In the genomic region with DNA sequence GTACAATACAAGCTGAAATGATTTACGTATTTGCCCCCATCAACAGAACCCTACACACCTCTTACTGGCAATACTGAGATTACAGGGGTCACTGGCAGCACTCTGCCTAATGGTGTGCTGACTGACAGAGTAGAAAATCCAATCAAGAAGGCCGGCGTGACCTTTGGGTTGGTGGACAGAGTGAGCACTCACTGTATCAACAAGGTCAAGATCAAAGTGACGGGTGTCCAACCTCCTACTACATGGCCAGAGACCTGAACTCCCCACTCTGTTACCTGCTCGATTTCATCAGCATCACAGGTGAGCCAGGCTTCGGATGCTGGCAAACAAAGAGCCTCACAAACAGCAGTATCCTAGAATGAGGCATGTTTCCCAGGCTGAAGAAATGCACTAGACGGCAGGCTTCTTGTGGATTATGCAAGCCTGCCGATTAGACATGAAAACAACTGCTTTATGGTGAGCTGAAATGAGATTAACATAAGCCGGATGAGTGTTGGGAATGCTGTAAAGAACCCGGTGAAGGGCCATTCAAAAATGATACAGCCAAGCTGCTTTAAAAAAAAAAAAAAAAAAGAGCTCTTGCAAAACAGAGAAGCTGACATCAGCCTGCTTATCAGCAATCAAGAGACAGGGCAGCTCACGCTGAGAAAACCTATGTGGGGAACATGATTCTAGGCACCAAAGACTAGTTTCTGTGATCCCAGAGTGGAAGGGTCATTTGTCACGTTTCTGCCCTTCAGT, we compare ENCODE assay signal across 9 mouse cellular contexts.
DNase-seq lines count a peak whose midpoint lies in the region; ATAC-seq lines count a peak whose summit lies in the region.
"Had no signal": no experiment of that assay in that cellular context is flagged by ENCODE, and none has a peak within 500 bp of the region (broad histone marks: within the 10 kb centered on the region; RNA-seq: fewer than 3 reads in every experiment).

No protein-coding gene starts in this region.

- 31% methylated on average over 12 of the region's 12 CpGs for WGBS in lung, embryonic 15.5 days
- 40% methylated on average over 12 of the region's 12 CpGs for WGBS in embryonic facial prominence, embryonic 11.5 days
- WGBS in liver, embryonic 13.5 days (ENCODE audit: insufficient replicate concordance), result 50% methylated on average over 12 of the region's 12 CpGs

- no peak for DNase-seq in lung, postnatal 4 days
- DNase-seq in embryonic facial prominence, embryonic 11.5 days (ENCODE audit: low spot score), result no peak
- DNase-seq in liver, embryonic 13.5 days, result no peak
- DNase-seq in retina, embryonic 14.5 days (ENCODE audit: low spot score), result peak; percentile 55
- no peak for DNase-seq in gastrocnemius, adult 18-20 months (ENCODE audit: low spot score)
- no peak for DNase-seq in ovary, adult 18-20 months (ENCODE audit: low spot score)
- DNase-seq in thymus, adult 18-20 months, result no peak

- H3K4me3 ChIP-seq in lung, embryonic 15.5 days, result no peak overlapping the region
- H3K4me3 ChIP-seq in embryonic facial prominence, embryonic 11.5 days (ENCODE audit: low read depth, low read length), result no peak overlapping the region
- no peak overlapping the region for H3K4me3 ChIP-seq in liver, embryonic 13.5 days (replicated peaks)
- H3K4me3 ChIP-seq: limb, embryonic 13.5 days had no signal

- no peaks in the 10 kb centered on the region for H3K36me3 ChIP-seq in lung, embryonic 15.5 days
- H3K36me3 ChIP-seq in embryonic facial prominence, embryonic 11.5 days (replicated peaks; ENCODE audit: control insufficient read depth, insufficient read depth, low read depth, low read length), result no peaks in the 10 kb centered on the region
- no peaks in the 10 kb centered on the region for H3K36me3 ChIP-seq in liver, embryonic 13.5 days
- H3K36me3 ChIP-seq: limb, embryonic 13.5 days had no signal

- no peak overlapping the region for H3K4me2 ChIP-seq in lung, embryonic 15.5 days
- no peak overlapping the region for H3K4me2 ChIP-seq in embryonic facial prominence, embryonic 11.5 days (ENCODE audit: low read depth, low read length)
- no peak overlapping the region for H3K4me2 ChIP-seq in liver, embryonic 13.5 days
- H3K4me2 ChIP-seq: limb, embryonic 13.5 days had no signal

- peak; percentile 60; the same call in 1 of the 2 replicates for ATAC-seq in lung, embryonic 15.5 days (ENCODE audit: borderline replicate concordance, extremely low read depth, low FRiP score, low TSS enrichment)
- ATAC-seq in embryonic facial prominence, embryonic 11.5 days (replicated peaks; ENCODE audit: insufficient number of reproducible peaks, low FRiP score, low TSS enrichment, low read depth), result peak; percentile 56
- ATAC-seq in liver, embryonic 13.5 days (ENCODE audit: low read depth), result peak; percentile 66

- no peaks in the 10 kb centered on the region for H3K9me3 ChIP-seq in lung, embryonic 15.5 days
- no peaks in the 10 kb centered on the region for H3K9me3 ChIP-seq in embryonic facial prominence, embryonic 11.5 days (replicated peaks; ENCODE audit: control insufficient read depth, low read length)
- no peaks in the 10 kb centered on the region for H3K9me3 ChIP-seq in liver, embryonic 13.5 days (replicated peaks)
- H3K9me3 ChIP-seq: limb, embryonic 13.5 days had no signal

- no peak overlapping the region for H3K9ac ChIP-seq in lung, embryonic 15.5 days
- H3K9ac ChIP-seq in embryonic facial prominence, embryonic 11.5 days (replicated peaks; ENCODE audit: low read length), result no peak overlapping the region
- no peak overlapping the region for H3K9ac ChIP-seq in liver, embryonic 13.5 days
- H3K9ac ChIP-seq: limb, embryonic 13.5 days had no signal

- no peaks in the 10 kb centered on the region for H3K27me3 ChIP-seq in lung, embryonic 15.5 days
- no peaks in the 10 kb centered on the region for H3K27me3 ChIP-seq in embryonic facial prominence, embryonic 11.5 days (ENCODE audit: control insufficient read depth, insufficient read depth, low read length)
- no peaks in the 10 kb centered on the region for H3K27me3 ChIP-seq in liver, embryonic 13.5 days
- H3K27me3 ChIP-seq: limb, embryonic 13.5 days had no signal

- H3K4me1 ChIP-seq in lung, embryonic 15.5 days, result peaks cover 6% of the 10 kb centered on the region; the same call in 1 of the 2 replicates
- H3K4me1 ChIP-seq in embryonic facial prominence, embryonic 11.5 days (ENCODE audit: control insufficient read depth, insufficient read depth, low read length), result no peaks in the 10 kb centered on the region
- peaks cover 6% of the 10 kb centered on the region; the same call in 1 of the 2 replicates for H3K4me1 ChIP-seq in liver, embryonic 13.5 days (replicated peaks)

- H3K27ac ChIP-seq in lung, embryonic 15.5 days, result no peak overlapping the region
- H3K27ac ChIP-seq in embryonic facial prominence, embryonic 11.5 days (replicated peaks; ENCODE audit: low read depth, low read length), result no peak overlapping the region
- H3K27ac ChIP-seq in liver, embryonic 13.5 days, result no peak overlapping the region
- H3K27ac ChIP-seq: limb, embryonic 13.5 days had no signal
